Mouse (Mus musculus): ENCODE measurements around the gene Hoxb7. TPM values are rescaled to one million over a fixed set of nuclear protein-coding genes. Genes with fewer than 3 reads are reported as not detected.

The Hoxb7 gene
- polyA plus RNA-seq, 1 experiment: not detected

- no peak for DNase-seq
- Histone ChIP-seq H3K27ac (ENCODE audit: insufficient read depth, low read length) (no peak overlapping the region), H3K27me3 (ENCODE audit: control insufficient read depth, insufficient read depth, low read length) (peaks cover 9% of the 10 kb centered on the region; the same call in 1 of the 2 replicates), H3K4me3 (replicated peaks; ENCODE audit: insufficient read depth, low read depth, low read length) (no peak overlapping the region), H3K4me1 (ENCODE audit: control insufficient read depth, insufficient read depth, low read length) (no peaks in the 10 kb centered on the region)
- 14% methylated on average over 13 of the region's 13 CpGs for WGBS
- TF ChIP-seq CTCF (IDR thresholded peaks at IDR 0.05; ENCODE audit: borderline replicate concordance, insufficient read depth, low read depth, low read length) (no peak), POLR2A (IDR thresholded peaks at IDR 0.05; ENCODE audit: borderline replicate concordance, insufficient read depth, low read length) (no peak)
These were observed 20.5 kb downstream of the Hoxb7 start for GRCm38 (mm10) chr11:96306908-96307269.

DNA sequence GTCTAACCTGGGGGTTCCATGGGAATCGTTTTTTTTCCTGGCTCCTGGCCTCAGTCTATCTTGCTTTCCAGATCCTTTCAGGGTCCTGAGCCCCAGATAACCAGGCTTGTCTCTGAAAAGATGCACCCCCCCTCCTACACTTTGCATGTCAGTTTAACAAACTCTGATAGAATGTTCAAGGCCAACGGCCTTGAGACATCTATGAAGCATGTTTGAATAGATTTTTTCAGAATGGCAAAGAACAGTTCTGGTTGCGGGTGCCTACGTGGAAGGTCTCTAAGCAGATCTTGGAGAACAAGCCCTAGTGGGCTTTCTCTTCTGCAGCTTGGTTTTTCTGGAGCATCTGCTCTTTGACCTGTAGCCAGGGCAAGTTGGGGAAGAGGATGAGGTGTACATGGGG, 22.3 kb downstream of the Hoxb7 start:
- WGBS: 15% methylated on average over 4 of the region's 4 CpGs
- Histone ChIP-seq H3K4me1 (ENCODE audit: control insufficient read depth, insufficient read depth, low read length) (no peaks in the 10 kb centered on the region), H3K4me3 (replicated peaks; ENCODE audit: insufficient read depth, low read depth, low read length) (no peak overlapping the region), H3K27ac (ENCODE audit: insufficient read depth, low read length) (no peak overlapping the region), H3K27me3 (ENCODE audit: control insufficient read depth, insufficient read depth, low read length) (peaks cover 9% of the 10 kb centered on the region; the same call in 1 of the 2 replicates)
- DNase-seq: no peak
- TF ChIP-seq POLR2A (IDR thresholded peaks at IDR 0.05; ENCODE audit: borderline replicate concordance, insufficient read depth, low read length) (no peak), CTCF (IDR thresholded peaks at IDR 0.05; ENCODE audit: borderline replicate concordance, insufficient read depth, low read depth, low read length) (no peak)

- H3K27ac ChIP-seq (ENCODE audit: insufficient read depth, low read length): no peak overlapping the region
- H3K4me3 ChIP-seq (replicated peaks; ENCODE audit: insufficient read depth, low read depth, low read length): no peak overlapping the region
These were observed 22.9 kb downstream of the Hoxb7 start for GRCm38 (mm10) chr11:96309288-96309687.

GRCm38 (mm10) chr11:96310183-96310938, 23.9 kb downstream of the Hoxb7 start:
- TF ChIP-seq CTCF (IDR thresholded peaks at IDR 0.05; ENCODE audit: borderline replicate concordance, insufficient read depth, low read depth, low read length): no peak
- TF ChIP-seq POLR2A (IDR thresholded peaks at IDR 0.05; ENCODE audit: borderline replicate concordance, insufficient read depth, low read length): no peak
- 4% methylated on average over 20 of the region's 20 CpGs for WGBS
- H3K4me1 ChIP-seq (ENCODE audit: control insufficient read depth, insufficient read depth, low read length): no peaks in the 10 kb centered on the region
- no peak overlapping the region for H3K4me3 ChIP-seq (replicated peaks; ENCODE audit: insufficient read depth, low read depth, low read length)
- no peak for DNase-seq
- H3K27me3 ChIP-seq (ENCODE audit: control insufficient read depth, insufficient read depth, low read length): peaks cover 5% of the 10 kb centered on the region; the same call in 1 of the 2 replicates
- H3K27ac ChIP-seq (ENCODE audit: insufficient read depth, low read length): no peak overlapping the region

More at GRCm38 (mm10) chr11:96309288-96309687, 22.9 kb downstream of the Hoxb7 start:
- H3K27me3 ChIP-seq (ENCODE audit: control insufficient read depth, insufficient read depth, low read length): peaks cover 9% of the 10 kb centered on the region; the same call in 1 of the 2 replicates
- whole genome bisulfite sequencing: 8% methylated on average over 4 of the region's 4 CpGs
- no peaks in the 10 kb centered on the region for H3K4me1 ChIP-seq (ENCODE audit: control insufficient read depth, insufficient read depth, low read length)
- TF ChIP-seq CTCF (IDR thresholded peaks at IDR 0.05; ENCODE audit: borderline replicate concordance, insufficient read depth, low read depth, low read length) (no peak), POLR2A (IDR thresholded peaks at IDR 0.05; ENCODE audit: borderline replicate concordance, insufficient read depth, low read length) (no peak)
- no peak for DNase-seq

GRCm38 (mm10) chr11:96311097-96311496, 24.7 kb downstream of the Hoxb7 start:
- TF ChIP-seq POLR2A (IDR thresholded peaks at IDR 0.05; ENCODE audit: borderline replicate concordance, insufficient read depth, low read length) (no peak), CTCF (IDR thresholded peaks at IDR 0.05; ENCODE audit: borderline replicate concordance, insufficient read depth, low read depth, low read length) (no peak)
- Histone ChIP-seq H3K4me1 (ENCODE audit: control insufficient read depth, insufficient read depth, low read length) (no peaks in the 10 kb centered on the region), H3K4me3 (replicated peaks; ENCODE audit: insufficient read depth, low read depth, low read length) (no peak overlapping the region), H3K27me3 (ENCODE audit: control insufficient read depth, insufficient read depth, low read length) (peaks cover 6% of the 10 kb centered on the region; the same call in 1 of the 2 replicates), H3K27ac (ENCODE audit: insufficient read depth, low read length) (no peak overlapping the region)
- WGBS: 10% methylated on average over 6 of the region's 6 CpGs
- no peak for DNase-seq

- DNase-seq: no peak
- no peak for TF ChIP-seq POLR2A (IDR thresholded peaks at IDR 0.05; ENCODE audit: borderline replicate concordance, insufficient read depth, low read length)
- no peak for TF ChIP-seq CTCF (IDR thresholded peaks at IDR 0.05; ENCODE audit: borderline replicate concordance, insufficient read depth, low read depth, low read length)
- Histone ChIP-seq H3K4me1 (ENCODE audit: control insufficient read depth, insufficient read depth, low read length) (no peaks in the 10 kb centered on the region), H3K27me3 (ENCODE audit: control insufficient read depth, insufficient read depth, low read length) (peaks cover 7% of the 10 kb centered on the region; the same call in 1 of the 2 replicates), H3K4me3 (replicated peaks; ENCODE audit: insufficient read depth, low read depth, low read length) (no peak overlapping the region), H3K27ac (ENCODE audit: insufficient read depth, low read length) (no peak overlapping the region)
- WGBS: 3% methylated on average over 31 of the region's 31 CpGs
These were observed 25.3 kb downstream of the Hoxb7 start for GRCm38 (mm10) chr11:96311520-96312417.

GRCm38 (mm10) chr11:96313134-96313533, 26.7 kb downstream of the Hoxb7 start:
- H3K4me1 ChIP-seq (ENCODE audit: control insufficient read depth, insufficient read depth, low read length): no peaks in the 10 kb centered on the region
- H3K27ac ChIP-seq (ENCODE audit: insufficient read depth, low read length): no peak overlapping the region
- TF ChIP-seq POLR2A (IDR thresholded peaks at IDR 0.05; ENCODE audit: borderline replicate concordance, insufficient read depth, low read length) (no peak), CTCF (IDR thresholded peaks at IDR 0.05; ENCODE audit: borderline replicate concordance, insufficient read depth, low read depth, low read length) (no peak)
- peaks cover 9% of the 10 kb centered on the region; the same call in 1 of the 2 replicates for H3K27me3 ChIP-seq (ENCODE audit: control insufficient read depth, insufficient read depth, low read length)
- H3K4me3 ChIP-seq (replicated peaks; ENCODE audit: insufficient read depth, low read depth, low read length): no peak overlapping the region
- no peak for DNase-seq
- 25% methylated on average over 2 of the region's 2 CpGs for WGBS
